Mouse (Mus musculus) gastrocnemius, adult 2 months (tissue): ENCODE measurements around the gene Chadl. TPM values are rescaled to one million over a fixed set of nuclear protein-coding genes. Genes with fewer than 3 reads are reported as not detected.
"Not testable (repeated sequence)": the region's sequence is repeated elsewhere in the genome, so short reads cannot be mapped to it uniquely, and the experiment has no call there.

Source experiments
- DNase-seq: peaks from one replicate; pipeline ENCODE4 v3.0.0; 2022
- H3K27ac ChIP-seq: fragments of 200-600 bp; 2 replicates; pipeline ENCODE4 v1.8.1; 2022; ENCODE audit warnings: mild to moderate bottlenecking
- H3K4me3 ChIP-seq: fragments of 200-600 bp; 2 replicates; pipeline ENCODE4 v1.8.1; 2022; ENCODE audit warnings: mild to moderate bottlenecking, moderate library complexity
- CTCF ChIP-seq: fragments of 200-600 bp; IDR thresholded peaks from 2 replicates; pipeline ENCODE4 v1.8.1; 2022; ENCODE audit warnings: antibody characterized with exemption, mild to moderate bottlenecking, moderate library complexity
- intact Hi-C: fragments of 180-260 bp; cut with DNase I; formaldehyde crosslinking; loops from one replicate; pipeline ENCODE4 v1.15.1; 2025
- total RNA-seq, 2 experiments: library from RNA; stranded (reverse); gene quantifications; 2 replicates each; pipeline ENCODE4 v1.2.3; 2021

Chadl gene
- total RNA-seq, 2 experiments from 2014 or later = 1.3 to 1.4 TPM

GRCm38 (mm10) chr15:81719139-81719531 is 22.0 kb upstream of the Chadl start:
- TF ChIP-seq CTCF = no peak
- intact Hi-C loops = no loop called here
- Histone ChIP-seq H3K27ac (no peak overlapping the region), H3K4me3 (no peak overlapping the region)
- no peak for DNase-seq

- H3K4me3 ChIP-seq = no peak overlapping the region
- intact Hi-C loops = no loop called here
- no peak overlapping the region for H3K27ac ChIP-seq
- DNase-seq = no peak
- no peak for TF ChIP-seq CTCF
Observed at GRCm38 (mm10) chr15:81718336-81719138, 21.4 kb upstream of the Chadl start.

DNA sequence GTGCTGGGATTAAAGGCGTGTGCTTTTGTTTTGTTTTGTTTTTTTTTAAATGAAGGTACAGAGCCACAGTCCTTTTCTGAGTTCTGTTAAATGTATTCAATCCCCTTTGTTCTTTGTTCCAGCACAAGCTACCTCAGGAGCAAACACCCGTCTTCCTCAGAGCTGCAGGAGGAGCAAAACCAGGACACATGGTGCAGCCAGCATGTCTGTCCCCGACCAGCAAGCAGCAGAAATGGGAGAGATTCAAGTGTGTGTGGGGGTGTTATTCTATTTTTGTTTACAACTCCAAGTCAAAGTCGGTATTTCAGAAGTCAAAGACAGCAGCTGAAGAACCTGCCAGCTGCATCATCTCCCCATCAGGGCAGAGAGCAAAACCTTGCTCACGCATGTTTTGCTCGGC is 16.7 kb upstream of the Chadl start:
- intact Hi-C loops = no loop called here

DNA sequence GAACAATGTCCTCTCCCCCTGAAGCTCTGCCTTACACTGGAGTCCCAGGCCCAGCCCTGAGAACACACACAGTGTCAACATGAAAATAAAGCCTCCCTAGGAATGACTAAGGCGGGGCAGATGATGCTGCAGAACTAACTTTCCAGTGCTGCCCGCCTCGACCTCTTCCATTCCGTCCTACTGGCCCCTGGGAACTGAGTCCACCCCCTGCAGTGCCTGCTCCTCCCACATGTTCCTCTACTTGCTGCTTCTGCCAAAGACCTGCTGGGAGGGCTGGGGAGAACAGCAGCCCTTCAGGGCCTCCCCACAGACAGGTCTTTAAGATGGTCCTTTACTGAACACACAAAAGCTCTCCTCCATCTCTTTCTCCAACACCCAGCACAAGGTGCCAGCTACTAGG is 13.7 kb upstream of the Chadl start:
- no peak for DNase-seq
- H3K4me3 ChIP-seq = no peak overlapping the region
- no peak for TF ChIP-seq CTCF
- no peak overlapping the region for H3K27ac ChIP-seq
- intact Hi-C loops = no loop called here

More for the DNA sequence above, 16.7 kb upstream of the Chadl start:
- no peak for TF ChIP-seq CTCF
- no peak overlapping the region for H3K27ac ChIP-seq
- H3K4me3 ChIP-seq = no peak overlapping the region
- no peak for DNase-seq

- intact Hi-C loops = no loop called here
- no peak for TF ChIP-seq CTCF
- DNase-seq = peak; percentile 72
- H3K27ac ChIP-seq = no peak overlapping the region
- no peak overlapping the region for H3K4me3 ChIP-seq
Observed at GRCm38 (mm10) chr15:81709686-81710085, 12.6 kb upstream of the Chadl start.

GRCm38 (mm10) chr15:81708991-81709390 is 11.9 kb upstream of the Chadl start:
- intact Hi-C loops = no loop called here
- no peak for TF ChIP-seq CTCF

DNA sequence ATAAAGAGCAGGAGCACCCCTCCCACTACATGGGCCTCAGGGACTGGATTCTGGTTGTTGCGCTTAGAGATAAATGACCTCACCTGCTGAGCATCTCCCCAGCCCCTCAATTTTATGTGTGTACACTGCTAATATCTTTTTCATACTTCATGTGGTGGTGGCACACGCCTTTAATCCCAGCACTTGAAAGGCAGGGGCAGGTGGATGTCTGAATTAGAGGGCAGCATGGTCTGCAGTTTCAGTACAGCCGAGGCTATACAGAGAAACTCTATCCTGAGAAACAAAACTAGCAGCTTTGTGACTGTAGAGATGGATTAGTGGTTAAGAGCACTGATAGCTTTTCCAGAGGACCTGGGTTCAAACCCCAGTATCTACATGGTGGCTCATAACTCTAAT is 6.0 kb upstream of the Chadl start:
- no peak for DNase-seq
- Histone ChIP-seq H3K27ac (no peak overlapping the region), H3K4me3 (no peak overlapping the region)
- intact Hi-C loops = loop anchor here (1.0 kb wide), 1 partner anchor 32 kb away; no protein-coding TSS in a partner anchor
- no peak for TF ChIP-seq CTCF

More at GRCm38 (mm10) chr15:81708991-81709390, 11.9 kb upstream of the Chadl start:
- Histone ChIP-seq H3K27ac (no peak overlapping the region), H3K4me3 (no peak overlapping the region)
- DNase-seq = no peak

GRCm38 (mm10) chr15:81702306-81703093 is 5.4 kb upstream of the Chadl start:
- intact Hi-C loops = loop anchor here (1.0 kb wide), 1 partner anchor 31 kb away; no protein-coding TSS in a partner anchor
- no peak for TF ChIP-seq CTCF
- DNase-seq = no peak
- H3K27ac ChIP-seq = no peak overlapping the region
- H3K4me3 ChIP-seq = no peak overlapping the region

GRCm38 (mm10) chr15:81701350-81701749 is 4.3 kb upstream of the Chadl start:
- H3K27ac ChIP-seq, intact Hi-C loops, H3K4me3 ChIP-seq, DNase-seq: not testable (repeated sequence)
- TF ChIP-seq CTCF = peak; percentile 14; the same call in 1 of the 2 replicates

DNA sequence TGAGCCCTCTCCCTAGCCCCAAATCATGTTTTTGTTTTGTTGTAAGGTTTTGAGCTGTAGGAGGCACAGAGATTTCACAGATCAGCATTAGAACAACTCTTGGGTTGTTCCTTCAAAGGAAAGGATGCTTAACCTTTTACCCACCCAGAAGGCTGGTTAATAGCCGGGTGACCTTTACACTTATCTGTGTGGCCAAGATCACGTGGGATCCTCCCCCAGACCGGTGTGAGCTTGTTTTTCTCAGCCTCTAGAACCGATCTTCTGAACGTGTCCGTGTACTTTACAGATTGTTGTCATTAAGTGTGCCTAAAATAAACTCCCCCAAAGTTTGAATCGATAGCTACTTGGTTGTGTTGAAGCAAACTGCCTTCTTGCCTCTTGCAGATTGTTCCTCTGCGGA is 3.5 kb upstream of the Chadl start:
- intact Hi-C loops = no loop called here
- TF ChIP-seq CTCF = no peak
- Histone ChIP-seq H3K4me3 (no peak overlapping the region), H3K27ac (no peak overlapping the region)
- no peak for DNase-seq

DNA sequence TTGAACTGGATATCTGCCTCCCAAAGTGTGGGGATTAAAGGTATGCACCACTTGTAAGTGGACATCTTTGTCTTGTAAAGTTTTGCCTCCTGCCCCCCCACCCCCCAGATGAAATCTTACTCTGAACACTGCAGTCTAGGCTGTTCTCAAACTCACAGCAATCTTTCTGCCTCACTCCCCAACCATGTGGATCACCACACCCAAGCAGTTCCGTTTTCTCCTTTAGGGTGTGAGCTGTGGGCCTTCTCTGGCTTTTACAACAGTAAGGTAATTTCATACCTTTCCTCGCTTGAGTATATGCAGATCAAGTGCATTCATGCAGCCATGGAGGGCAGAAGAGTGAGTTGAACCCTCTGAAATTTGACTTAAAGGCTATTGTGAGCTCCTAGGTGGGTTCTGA is 3.1 kb upstream of the Chadl start:
- Histone ChIP-seq H3K27ac (no peak overlapping the region), H3K4me3 (no peak overlapping the region)
- intact Hi-C loops = no loop called here
- no peak for TF ChIP-seq CTCF
- no peak for DNase-seq

- H3K27ac ChIP-seq = no peak overlapping the region
- no peak overlapping the region for H3K4me3 ChIP-seq
- intact Hi-C loops = no loop called here
- no peak for DNase-seq
- TF ChIP-seq CTCF = no peak
Observed at GRCm38 (mm10) chr15:81698532-81698931, 1.4 kb upstream of the Chadl start.

- H3K27ac ChIP-seq = no peak overlapping the region
- H3K4me3 ChIP-seq = no peak overlapping the region
- DNase-seq = no peak
- intact Hi-C loops = no loop called here
- peak; percentile 79 for TF ChIP-seq CTCF
Observed at GRCm38 (mm10) chr15:81697847-81698246, 760 bp upstream of the Chadl start.
